Mouse (Mus musculus): ENCODE results near the gene Mia. TPM values are rescaled to one million over a fixed set of nuclear protein-coding genes. Genes with fewer than 3 reads are reported as not detected.

Mia gene
- polyA plus RNA-seq, 1 experiment from 2014 or later: 11.7 TPM

DNA sequence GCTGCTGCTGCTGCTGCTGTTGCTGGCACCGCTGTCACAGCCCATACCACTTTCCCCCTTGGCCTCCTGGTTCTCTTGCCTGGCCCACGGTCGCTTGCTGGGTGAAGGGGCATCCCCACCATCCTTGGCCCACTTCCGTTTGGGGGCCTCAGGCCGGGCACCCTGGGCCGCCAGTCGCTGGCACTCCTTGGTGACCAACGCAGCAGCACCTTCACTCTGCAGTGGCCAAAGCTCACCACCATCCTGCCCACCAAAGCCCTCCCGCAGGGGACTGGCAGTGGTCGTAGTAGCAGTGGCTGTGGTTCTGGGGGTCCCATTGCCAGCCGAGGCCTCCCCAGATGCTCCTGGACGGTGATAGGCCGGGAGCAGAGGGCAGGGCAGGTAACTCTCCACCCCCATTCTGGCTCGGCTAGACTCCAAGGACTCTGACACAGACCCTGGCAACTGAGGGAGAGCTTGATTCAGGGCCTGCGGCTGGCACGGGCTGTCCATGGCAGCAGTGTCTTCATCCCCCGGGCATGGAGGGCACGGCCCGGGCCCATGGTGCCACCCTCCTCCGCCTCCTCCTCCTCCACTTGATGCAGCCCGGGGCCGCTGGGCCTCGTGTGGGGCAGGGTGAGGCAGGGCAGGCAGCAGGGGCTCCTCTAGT is 15.8 kb downstream of the Mia start:
- H3K27ac ChIP-seq: 0 out of 2 replicates have a peak overlapping the region, but pooled peaks have one; percentile 99
- peak overlapping the region; percentile 73 for H3K4me3 ChIP-seq (replicated peaks)
- H3K27me3 ChIP-seq: no peaks in the 10 kb centered on the region
- H3K36me3 ChIP-seq (replicated peaks): peaks cover 39% of the 10 kb centered on the region
- H3K9me3 ChIP-seq: no peaks in the 10 kb centered on the region
- H3K4me2 ChIP-seq: peak overlapping the region; percentile 86
- peak overlapping the region; percentile 76 for H3K9ac ChIP-seq
- H3K4me1 ChIP-seq: peaks cover 64% of the 10 kb centered on the region
- no peak for ATAC-seq (ENCODE audit: low FRiP score)
- WGBS: 67% methylated on average over 23 of the region's 23 CpGs

DNA sequence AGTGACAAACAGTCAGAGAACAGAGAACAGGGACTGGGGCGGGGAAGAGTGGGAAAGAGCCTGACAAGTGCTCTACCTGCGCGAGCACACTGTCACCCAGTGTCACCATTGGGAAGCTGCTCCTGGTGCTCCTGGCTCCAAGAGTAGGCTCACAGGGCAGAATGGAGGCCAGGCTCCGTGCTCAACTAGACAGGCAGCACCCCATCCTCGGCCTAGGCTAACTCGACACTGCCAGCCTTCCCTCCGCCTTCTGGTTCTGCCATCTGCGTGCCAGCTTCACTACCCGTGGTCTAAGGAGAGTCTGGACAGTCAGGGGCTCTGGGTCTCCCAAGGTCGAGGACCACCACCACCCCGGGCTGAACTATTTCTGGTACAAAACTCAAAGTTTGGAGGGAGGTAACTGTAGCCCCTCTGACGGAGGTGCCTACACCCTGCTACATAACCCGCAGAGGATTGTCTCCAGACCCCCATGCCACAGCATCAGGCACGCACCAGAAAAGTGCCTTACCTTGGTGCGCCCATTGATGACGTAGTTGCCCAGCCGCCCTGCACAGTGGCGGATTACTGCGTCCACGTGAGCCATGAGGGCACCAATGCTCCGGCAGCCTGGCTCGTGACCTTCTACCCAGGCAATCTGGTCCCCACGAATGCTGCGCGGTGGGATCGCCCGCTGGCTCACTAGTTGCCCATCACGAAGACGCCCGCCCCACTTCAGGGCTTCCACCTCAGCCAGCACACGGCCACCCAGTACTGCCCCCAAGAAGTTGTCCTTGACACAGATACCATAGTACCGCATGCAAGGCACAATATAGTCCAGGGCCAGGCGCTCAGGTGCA is 16.6 kb downstream of the Mia start:
- H3K27ac ChIP-seq: no peak overlapping the region
- no peak for ATAC-seq (ENCODE audit: low FRiP score)
- WGBS: 83% methylated on average over 33 of the region's 33 CpGs
- H3K4me2 ChIP-seq: peak overlapping the region; percentile 86
- H3K4me1 ChIP-seq: peaks cover 69% of the 10 kb centered on the region
- peak overlapping the region; percentile 73 for H3K4me3 ChIP-seq (replicated peaks)
- no peaks in the 10 kb centered on the region for H3K27me3 ChIP-seq
- peak overlapping the region; percentile 76 for H3K9ac ChIP-seq
- peaks cover 42% of the 10 kb centered on the region for H3K36me3 ChIP-seq (replicated peaks)
- no peaks in the 10 kb centered on the region for H3K9me3 ChIP-seq

DNA sequence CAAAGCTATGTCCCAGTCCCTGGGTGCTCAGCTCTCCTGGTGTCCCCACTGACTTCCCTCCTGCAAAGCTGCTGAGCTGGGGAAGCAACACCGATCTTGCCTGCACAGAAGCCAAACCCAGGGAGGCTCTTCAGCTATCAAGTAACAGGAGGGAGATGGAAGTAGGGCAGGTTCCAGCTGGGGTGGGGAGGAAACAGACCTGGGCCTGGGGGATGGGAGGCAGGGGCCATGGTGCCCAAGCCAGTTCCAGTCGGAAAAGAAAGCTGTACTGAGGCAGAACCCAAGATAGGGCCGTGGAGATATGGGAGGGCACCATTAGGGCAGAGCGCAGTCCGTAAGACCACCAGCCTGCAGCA is 17.5 kb downstream of the Mia start:
- peaks cover 51% of the 10 kb centered on the region for H3K36me3 ChIP-seq (replicated peaks)
- ATAC-seq (ENCODE audit: low FRiP score): no peak
- H3K9me3 ChIP-seq: no peaks in the 10 kb centered on the region
- no peak overlapping the region for H3K27ac ChIP-seq
- peak overlapping the region; percentile 76 for H3K9ac ChIP-seq
- H3K27me3 ChIP-seq: no peaks in the 10 kb centered on the region
- peaks cover 69% of the 10 kb centered on the region for H3K4me1 ChIP-seq
- H3K4me2 ChIP-seq: peak overlapping the region; percentile 86
- 85% methylated on average over 5 of the region's 5 CpGs for WGBS
- H3K4me3 ChIP-seq (replicated peaks): peak overlapping the region; percentile 19; the same call in 1 of the 2 replicates

DNA sequence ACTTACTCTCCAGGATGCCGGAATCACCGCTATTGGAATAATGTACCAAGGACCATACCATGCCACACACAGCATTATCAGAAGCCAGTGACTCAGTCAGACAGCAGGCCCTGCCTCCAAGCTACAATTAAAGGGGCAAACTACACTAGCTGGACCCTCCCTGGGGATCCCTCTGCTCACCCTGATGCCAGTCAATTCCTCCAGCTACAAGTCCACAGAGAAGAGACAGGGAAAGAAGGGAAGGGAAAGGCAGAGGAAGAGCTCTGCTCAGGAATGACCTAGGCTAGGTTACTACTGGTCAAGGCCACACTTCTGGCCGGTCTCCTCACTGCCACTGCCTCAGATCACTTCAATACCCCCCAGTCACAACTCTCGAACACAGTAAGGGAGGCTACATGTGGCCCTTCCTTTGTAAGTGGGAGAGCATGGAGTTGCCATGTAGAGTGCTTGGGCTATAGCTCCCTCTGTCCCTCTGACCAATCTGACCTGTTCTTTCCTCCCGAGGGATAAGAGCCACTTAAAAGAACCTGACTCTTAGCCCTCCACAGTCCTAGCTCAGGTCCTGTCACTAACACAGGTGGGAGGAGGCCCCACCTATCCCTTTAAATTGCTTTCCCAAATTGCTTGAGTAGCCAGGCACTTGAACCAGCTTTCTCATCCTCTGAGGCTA is 18.0 kb downstream of the Mia start:
- H3K36me3 ChIP-seq (replicated peaks): peaks cover 57% of the 10 kb centered on the region
- ATAC-seq (ENCODE audit: low FRiP score): no peak
- H3K27me3 ChIP-seq: no peaks in the 10 kb centered on the region
- peak overlapping the region; percentile 19; the same call in 1 of the 2 replicates for H3K4me3 ChIP-seq (replicated peaks)
- H3K9me3 ChIP-seq: no peaks in the 10 kb centered on the region
- peaks cover 69% of the 10 kb centered on the region for H3K4me1 ChIP-seq
- peak overlapping the region; percentile 86 for H3K4me2 ChIP-seq
- H3K9ac ChIP-seq: peak overlapping the region; percentile 76
- H3K27ac ChIP-seq: no peak overlapping the region; the same call in 1 of the 2 replicates
- 85% methylated on average over 5 of the region's 5 CpGs for WGBS

DNA sequence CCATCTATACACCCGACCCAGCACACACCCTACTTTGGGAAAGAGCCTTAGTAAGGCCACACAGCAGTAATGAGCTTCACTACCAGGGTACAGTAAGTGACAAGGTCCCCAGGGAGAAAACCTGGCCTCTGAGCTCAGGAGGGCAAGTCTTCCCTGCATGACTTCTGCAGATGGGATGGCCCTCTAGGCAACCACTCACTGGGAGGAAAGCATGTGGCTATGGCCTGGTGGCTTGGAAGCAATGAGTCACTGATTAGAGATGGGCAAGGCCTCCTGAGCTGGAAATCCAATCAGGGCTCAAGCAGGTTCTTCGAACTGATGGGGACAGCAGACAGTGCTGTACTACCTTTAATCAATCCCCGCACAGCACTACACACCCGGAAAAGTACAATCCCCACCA is 19.2 kb downstream of the Mia start:
- ATAC-seq (ENCODE audit: low FRiP score): no peak
- no peak overlapping the region for H3K27ac ChIP-seq
- H3K4me2 ChIP-seq: no peak overlapping the region
- H3K4me1 ChIP-seq: peaks cover 60% of the 10 kb centered on the region
- 94% methylated on average over 4 of the region's 4 CpGs for WGBS
- no peaks in the 10 kb centered on the region for H3K27me3 ChIP-seq
- no peaks in the 10 kb centered on the region for H3K9me3 ChIP-seq
- H3K36me3 ChIP-seq (replicated peaks): peaks cover 65% of the 10 kb centered on the region
- H3K9ac ChIP-seq: no peak overlapping the region
- H3K4me3 ChIP-seq (replicated peaks): no peak overlapping the region

DNA sequence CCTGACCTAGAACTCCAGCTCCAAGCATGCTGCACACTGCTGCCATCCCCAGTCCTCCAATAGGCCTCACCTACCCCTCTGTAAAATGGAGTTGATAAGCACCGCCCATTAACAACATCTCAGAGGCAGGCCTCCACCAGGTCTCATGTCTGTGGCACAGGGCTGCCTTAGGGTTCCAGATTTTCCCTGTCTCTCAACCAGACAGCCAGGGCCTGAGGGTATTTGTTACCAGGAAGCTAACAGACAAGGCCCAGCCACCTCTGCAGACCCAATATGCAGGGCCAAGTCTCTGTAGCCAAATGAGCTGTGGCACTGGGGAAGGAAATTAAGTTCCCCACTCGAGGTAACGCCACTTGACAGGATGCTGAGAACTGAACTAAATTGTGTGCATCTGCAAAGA is 20.0 kb downstream of the Mia start:
- Histone ChIP-seq H3K4me2 (no peak overlapping the region), H3K27ac (no peak overlapping the region), H3K36me3 (replicated peaks) (peaks cover 65% of the 10 kb centered on the region), H3K4me1 (peaks cover 60% of the 10 kb centered on the region), H3K4me3 (replicated peaks) (no peak overlapping the region), H3K27me3 (no peaks in the 10 kb centered on the region), H3K9ac (no peak overlapping the region), H3K9me3 (no peaks in the 10 kb centered on the region)
- no peak for ATAC-seq (ENCODE audit: low FRiP score)
- 89% methylated on average over 3 of the region's 3 CpGs for WGBS

DNA sequence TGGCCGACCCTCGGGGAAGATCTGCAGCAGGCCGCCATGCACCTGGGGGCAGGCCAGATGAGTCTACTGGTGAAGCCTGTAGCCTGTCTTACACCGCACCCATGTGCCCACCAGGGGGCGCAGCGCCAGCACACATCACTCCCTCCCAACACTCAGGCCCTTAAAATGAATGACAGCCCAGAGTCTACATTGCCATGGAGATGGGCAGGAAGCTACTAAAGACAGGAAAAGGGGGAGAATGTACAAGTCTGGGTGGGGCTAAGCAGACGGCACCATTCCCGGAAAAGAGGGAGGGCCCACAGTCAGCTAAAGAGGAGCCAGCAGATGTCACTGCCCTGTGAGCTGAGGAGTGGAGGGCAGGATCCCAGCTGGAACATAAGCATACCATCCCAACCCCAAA is 21.1 kb downstream of the Mia start:
- Histone ChIP-seq H3K27ac (no peak overlapping the region), H3K4me1 (peaks cover 50% of the 10 kb centered on the region), H3K9ac (no peak overlapping the region), H3K36me3 (replicated peaks) (peaks cover 61% of the 10 kb centered on the region), H3K27me3 (no peaks in the 10 kb centered on the region), H3K4me3 (replicated peaks) (no peak overlapping the region), H3K9me3 (no peaks in the 10 kb centered on the region), H3K4me2 (peak overlapping the region; percentile 27; the same call in 1 of the 2 replicates)
- 21% methylated on average over 8 of the region's 8 CpGs for WGBS
- ATAC-seq (ENCODE audit: low FRiP score): peak; percentile 93

DNA sequence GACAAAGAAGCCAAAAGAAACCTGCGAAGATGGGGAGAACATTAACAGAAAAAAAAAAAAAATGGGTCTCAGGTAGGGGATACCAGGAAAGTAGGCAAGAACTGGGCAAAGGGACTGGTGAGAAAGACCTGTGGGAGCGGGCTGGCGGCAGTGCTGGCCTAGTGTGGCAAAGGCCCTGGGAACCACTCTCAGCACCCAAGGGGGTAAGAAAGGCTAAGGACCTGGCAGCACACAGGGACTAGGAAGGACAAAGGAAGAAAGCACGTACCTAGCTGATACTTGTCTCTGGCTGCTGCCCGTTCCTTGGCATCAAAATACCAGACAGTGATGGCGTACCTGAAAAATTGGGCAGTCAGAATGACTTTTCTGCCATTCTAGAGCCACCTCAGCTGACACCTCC is 21.7 kb downstream of the Mia start:
- Histone ChIP-seq H3K4me2 (no peak overlapping the region), H3K9me3 (no peaks in the 10 kb centered on the region), H3K27me3 (no peaks in the 10 kb centered on the region), H3K4me3 (replicated peaks) (no peak overlapping the region), H3K36me3 (replicated peaks) (peaks cover 54% of the 10 kb centered on the region), H3K4me1 (peaks cover 44% of the 10 kb centered on the region), H3K27ac (no peak overlapping the region), H3K9ac (no peak overlapping the region)
- no peak for ATAC-seq (ENCODE audit: low FRiP score)
- WGBS: 93% methylated on average over 6 of the region's 6 CpGs

DNA sequence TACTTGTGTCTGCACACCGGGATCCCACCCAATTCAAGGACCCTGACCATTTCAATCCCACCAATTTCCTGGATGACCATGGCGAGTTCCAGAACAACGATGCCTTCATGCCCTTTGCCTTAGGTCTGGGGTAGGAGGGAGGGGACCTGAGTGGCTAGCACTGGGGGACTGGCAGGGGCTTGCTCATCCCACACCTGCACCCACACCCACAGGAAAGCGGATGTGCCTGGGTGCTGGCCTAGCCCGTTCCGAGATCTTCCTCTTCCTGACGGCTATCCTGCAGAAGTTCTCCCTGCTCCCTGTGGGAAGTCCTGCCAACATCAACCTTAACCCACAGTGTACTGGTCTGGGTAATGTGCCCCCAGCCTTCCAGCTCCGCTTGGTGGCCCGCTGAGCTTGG is 22.8 kb downstream of the Mia start:
- WGBS: 93% methylated on average over 9 of the region's 9 CpGs
- Histone ChIP-seq H3K4me1 (peaks cover 33% of the 10 kb centered on the region), H3K4me3 (replicated peaks) (no peak overlapping the region), H3K9ac (no peak overlapping the region), H3K36me3 (replicated peaks) (peaks cover 44% of the 10 kb centered on the region), H3K9me3 (no peaks in the 10 kb centered on the region), H3K4me2 (no peak overlapping the region), H3K27me3 (no peaks in the 10 kb centered on the region), H3K27ac (no peak overlapping the region)
- no peak for ATAC-seq (ENCODE audit: low FRiP score)

DNA sequence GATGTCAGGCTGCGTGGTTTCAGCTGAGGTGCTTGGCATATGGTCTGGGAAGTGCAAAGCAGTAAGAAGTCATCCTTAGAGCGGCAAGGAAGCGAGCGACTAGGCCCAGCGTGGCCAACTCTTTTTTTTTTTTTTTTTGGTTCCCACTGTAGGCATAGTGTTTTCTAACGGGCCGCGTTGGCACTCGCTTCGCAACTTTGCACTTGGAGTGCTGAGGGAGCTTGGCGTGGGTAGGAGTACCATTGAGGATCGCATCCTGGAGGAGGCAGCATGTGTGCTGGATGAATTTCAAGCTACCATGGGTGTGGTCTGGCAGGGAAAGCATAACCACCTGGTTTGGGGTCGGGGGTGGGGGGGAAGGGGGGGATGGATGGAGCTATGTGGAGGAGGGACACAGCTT is 25.0 kb downstream of the Mia start:
- H3K9me3 ChIP-seq: no peaks in the 10 kb centered on the region
- H3K4me2 ChIP-seq: no peak overlapping the region
- H3K36me3 ChIP-seq (replicated peaks): peaks cover 30% of the 10 kb centered on the region
- H3K9ac ChIP-seq: no peak overlapping the region
- no peak overlapping the region for H3K27ac ChIP-seq
- H3K4me1 ChIP-seq: peaks cover 12% of the 10 kb centered on the region
- no peaks in the 10 kb centered on the region for H3K27me3 ChIP-seq
- H3K4me3 ChIP-seq (replicated peaks): no peak overlapping the region
- no peak for ATAC-seq (ENCODE audit: low FRiP score)
- 88% methylated on average over 13 of the region's 13 CpGs for WGBS

DNA sequence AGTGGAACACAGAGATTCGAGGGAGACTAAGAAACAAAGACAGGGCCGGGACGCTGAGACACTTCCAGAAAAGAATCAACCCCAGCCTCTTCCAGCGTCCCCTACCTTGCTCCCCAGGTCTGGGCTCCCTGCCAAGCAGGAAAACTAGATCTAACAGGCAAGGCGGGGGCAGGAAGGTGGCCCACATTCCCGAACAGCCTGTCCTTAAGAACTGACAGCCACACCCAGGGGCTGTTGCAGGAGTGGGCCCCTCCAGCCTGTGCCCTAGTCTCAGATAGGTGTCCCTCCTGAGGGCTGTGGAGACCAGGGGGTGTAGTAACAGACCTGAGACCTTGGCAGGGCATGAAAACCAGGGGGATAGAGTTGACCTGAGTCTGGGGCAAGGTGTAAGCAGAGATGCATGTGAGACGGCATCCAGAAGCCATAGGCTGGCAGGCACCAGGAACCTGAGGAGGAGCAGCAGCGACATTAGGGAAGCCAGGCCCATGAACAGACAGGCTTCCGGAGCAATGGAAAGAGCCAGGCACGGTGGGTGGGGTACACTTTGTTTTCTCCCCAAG is 27.7 kb downstream of the Mia start, which contains the start of gene Cyp2t4:
TSS of gene Cyp2t4 (plus strand) at position 510 of the 560 bp plus-strand sequence.
- H3K27ac ChIP-seq: no peak within 1 kb of the TSS
- H3K4me1 ChIP-seq: no peaks in the 10 kb centered on the region
- peaks cover 13% of the 10 kb centered on the region for H3K36me3 ChIP-seq (replicated peaks)
- no peak within 1 kb of the TSS for H3K4me2 ChIP-seq
- H3K9ac ChIP-seq: no peak within 1 kb of the TSS
- no peak for ATAC-seq (ENCODE audit: low FRiP score)
- no peaks in the 10 kb centered on the region for H3K9me3 ChIP-seq
- H3K27me3 ChIP-seq: no peaks in the 10 kb centered on the region
- WGBS: 73% methylated on average over 10 of the region's 10 CpGs
- no peak within 1 kb of the TSS for H3K4me3 ChIP-seq (replicated peaks)

DNA sequence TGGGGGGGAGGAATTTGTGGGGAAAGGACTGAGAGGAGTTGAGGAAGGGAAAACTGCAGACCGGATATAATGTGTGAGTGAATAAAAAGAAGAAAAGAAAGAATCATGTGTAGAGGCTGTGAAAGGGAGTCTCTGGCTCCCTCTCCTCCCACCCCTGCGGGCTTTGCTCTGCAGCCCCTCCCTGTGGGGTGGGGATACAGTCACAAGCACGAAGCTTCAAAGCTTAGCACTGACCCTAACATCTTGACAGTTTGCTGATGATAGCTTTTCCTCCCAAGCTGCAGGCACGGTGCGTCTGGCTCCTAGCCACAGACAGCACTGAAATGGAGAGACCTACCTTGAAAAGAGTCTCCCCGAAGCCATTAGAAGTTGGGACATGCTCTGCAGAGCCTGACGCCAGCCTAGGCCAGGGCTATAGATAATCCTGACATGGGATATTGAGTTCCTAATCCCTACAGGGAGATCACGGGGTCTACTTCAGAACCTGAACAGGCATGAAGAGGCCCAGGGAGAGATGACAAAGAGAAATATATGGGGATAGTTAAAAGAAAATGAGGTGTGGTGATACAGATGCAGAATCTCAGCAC is 44.5 kb downstream of the Mia start:
- no peak overlapping the region for H3K4me2 ChIP-seq
- H3K4me1 ChIP-seq: no peaks in the 10 kb centered on the region
- no peaks in the 10 kb centered on the region for H3K27me3 ChIP-seq
- H3K36me3 ChIP-seq (replicated peaks): no peaks in the 10 kb centered on the region
- H3K9me3 ChIP-seq: no peaks in the 10 kb centered on the region
- H3K4me3 ChIP-seq (replicated peaks): no peak overlapping the region
- WGBS: 72% methylated on average over 8 of the region's 8 CpGs
- H3K9ac ChIP-seq: no peak overlapping the region
- ATAC-seq (ENCODE audit: low FRiP score): no peak
- H3K27ac ChIP-seq: no peak overlapping the region
